Mouse (Mus musculus) thymus, postnatal 10 days (tissue): ENCODE results near the gene Phactr1.

Experiments
- DNase-seq, 2 experiments: peaks; one replicate each; pipeline ENCODE4 v3.0.0; 2021; ENCODE audit warnings: low spot score in 2 of 2

The Phactr1 gene

DNA sequence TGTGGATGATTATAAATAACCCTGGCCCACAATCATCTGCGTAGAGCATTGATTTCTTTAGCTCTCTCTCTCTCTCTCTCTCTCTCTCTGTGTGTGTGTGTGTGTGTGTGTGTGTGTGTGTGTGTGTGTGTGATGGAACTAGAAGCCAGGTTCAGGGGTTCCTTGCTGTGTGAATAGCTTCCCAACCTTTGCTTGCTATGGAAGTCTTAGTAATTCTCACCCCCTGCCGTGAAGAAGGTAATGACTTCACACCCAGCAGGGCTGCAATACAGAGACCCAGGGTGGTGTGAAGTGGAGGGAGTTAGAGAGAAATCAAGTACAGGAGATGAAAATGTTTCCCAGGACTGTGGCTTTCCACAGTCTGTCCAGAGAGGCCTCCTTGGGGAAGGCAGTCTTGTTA, 293.5 kb downstream of the Phactr1 start:
- DNase-seq, result no peak

DNA sequence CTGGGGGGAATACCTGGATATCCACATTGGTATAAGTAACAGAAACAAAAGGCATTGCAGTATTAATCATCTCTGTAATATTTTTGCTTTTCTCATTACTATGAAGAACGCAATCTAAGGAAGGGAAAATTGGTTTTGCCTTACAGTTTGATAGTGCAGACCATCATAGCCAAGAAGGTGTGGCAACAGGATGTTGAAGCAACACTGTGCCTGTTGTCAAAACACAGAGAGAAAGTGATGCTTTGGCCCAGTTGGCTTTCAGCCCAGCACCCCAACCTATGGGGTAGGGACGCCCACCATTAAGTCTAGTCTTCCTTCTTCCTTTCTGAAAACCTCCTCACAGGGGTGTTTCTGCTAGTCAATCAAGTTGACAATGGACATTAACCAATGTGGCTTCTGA, 294.1 kb downstream of the Phactr1 start:
- no peak for DNase-seq

DNA sequence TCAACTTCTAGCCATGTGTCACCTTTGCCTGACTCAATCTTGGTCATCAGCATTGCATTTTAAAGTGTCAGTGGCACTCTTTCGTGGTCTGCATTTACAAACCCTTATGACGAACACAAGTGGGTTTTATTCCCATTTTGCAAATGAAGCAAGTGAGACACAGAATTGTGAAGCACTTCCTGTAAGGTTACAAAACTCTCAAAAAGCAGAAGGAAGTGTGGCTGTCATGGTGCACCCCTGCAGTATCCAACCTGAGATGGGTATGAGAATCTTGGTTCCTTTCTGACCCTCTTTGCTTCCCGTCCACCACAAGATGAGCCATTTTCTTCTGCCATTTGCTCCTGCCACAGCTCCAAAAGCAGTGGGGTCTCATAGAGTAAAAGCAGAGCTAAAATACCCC, 295.7 kb downstream of the Phactr1 start:
- no peak for DNase-seq

DNA sequence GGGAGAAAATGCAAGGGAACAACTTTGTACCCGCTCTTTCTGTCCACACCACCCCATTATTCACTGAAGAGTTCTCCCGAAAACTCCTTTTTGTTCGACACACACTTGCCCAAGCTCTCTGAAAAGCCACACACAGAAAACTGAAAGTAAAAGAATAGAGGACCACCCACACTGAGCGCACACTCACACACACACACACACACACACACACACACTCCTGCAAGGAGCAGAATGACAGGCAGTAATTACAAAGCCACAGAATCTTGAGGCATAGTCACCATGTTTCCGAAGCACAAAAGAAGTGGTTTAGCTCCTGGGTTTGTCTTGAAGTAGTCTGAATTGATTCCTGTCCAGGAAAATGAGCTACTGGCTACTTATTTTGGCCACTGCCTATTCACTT, 296.5 kb downstream of the Phactr1 start:
- no peak for DNase-seq

DNA sequence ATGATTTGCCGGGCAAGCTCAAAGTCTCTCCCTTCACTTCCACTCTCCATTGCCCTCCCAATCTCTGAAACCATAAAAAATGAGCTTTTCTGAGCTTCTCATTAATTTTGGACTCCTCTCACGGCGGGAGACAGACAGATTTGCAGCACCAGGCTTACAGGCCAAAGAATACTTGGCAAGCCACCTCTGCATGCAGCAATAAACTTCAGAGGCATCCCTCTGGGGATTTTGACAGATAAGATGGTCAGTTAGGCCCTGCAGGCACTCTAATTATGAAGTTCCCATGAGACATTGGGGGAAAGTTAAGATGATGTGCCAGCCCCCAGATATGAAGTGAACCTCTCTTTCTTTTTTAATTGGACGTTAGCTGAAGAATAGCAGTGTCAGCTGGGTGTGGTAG, 300.2 kb downstream of the Phactr1 start:
- DNase-seq, result no peak

DNA sequence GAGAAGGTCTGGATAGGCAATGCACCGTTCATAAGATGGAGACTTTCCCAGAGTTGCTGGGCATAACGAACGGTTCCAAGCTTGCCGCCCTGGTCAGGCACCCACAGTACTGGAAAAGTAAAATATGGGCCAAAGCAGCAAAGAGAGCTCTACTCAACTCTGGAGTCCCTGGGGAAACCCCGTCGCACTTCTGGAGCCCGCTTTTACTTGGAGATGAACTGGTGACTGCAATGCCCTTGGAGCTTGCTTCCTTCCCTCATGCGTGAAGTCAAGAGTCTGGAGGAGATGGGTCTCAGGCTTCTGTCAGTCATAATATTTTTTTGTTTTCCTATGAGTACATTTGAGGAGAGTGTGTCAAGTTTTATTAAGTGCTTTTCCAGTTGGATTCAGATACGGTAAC, 302.2 kb downstream of the Phactr1 start:
- DNase-seq, result no peak

DNA sequence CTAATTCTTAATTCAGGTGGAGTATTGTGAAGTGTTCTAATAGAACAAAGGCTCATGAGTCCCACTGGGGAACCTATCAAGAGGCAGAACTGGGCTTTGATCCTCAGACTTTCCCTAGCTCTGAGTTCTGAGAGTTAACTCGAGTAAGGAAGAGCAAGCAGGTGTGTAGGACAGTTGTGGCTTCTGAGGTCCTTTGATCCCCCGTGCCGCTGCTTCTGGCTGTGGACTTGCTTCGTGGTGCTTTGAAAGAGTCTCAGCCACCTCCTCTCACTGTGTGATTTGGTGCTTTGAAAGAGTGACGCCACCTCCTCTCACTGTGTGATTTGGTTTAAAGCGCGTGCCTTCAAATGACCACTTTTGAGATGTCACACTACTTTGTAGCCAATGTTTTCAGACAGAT, 305.4 kb downstream of the Phactr1 start:
- peak; percentile 40 to 49 for DNase-seq

DNA sequence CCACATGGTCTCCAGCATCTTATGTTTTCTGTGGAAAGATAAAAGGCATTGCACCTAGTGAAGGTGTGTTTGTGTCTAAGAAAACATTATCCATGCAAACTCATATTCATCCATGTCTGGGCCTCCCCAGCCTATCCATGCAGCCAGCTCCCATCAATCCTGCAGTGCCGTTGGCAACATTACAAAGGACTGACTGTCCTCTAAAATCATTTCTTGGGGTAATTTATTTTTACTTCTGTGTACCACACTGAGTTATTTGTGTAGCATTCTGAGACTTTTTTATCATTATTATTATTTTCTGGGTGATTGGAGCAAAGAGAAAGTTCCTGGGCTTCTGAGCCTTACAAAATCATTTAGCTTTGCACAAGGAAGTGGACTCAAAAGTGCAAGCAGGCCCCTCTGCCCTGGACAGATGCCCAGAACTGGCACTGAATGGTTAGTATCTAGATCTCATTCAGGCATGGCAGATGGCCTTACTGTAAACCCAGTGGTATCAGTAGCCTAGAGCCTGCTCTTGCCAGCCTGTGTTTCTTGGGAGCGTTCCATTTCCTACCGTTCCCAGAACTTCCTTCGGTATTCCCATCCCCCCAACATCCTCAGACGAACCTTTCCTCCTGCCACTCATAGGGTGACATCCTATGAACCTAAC, 307.6 kb downstream of the Phactr1 start:
- DNase-seq, result no peak

DNA sequence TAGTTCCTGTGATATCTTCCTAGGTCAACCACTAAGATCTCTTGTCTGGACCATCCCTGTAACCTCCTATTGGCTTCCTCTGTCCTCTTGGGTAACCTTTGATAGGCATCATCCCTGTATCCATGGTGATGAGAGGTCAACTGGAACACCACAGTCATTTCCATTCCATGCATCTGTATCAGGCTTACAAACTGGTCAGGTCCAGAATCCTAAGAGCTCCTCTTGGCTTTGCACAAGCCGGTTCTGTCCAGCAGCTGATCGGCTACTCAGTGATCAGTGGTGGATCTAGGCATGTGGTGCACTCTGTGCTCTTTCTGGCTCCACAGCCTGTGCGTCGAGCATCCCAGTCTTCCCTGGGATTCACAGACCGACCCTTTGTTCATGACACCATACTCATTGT, 309.1 kb downstream of the Phactr1 start:
- DNase-seq, result no peak

DNA sequence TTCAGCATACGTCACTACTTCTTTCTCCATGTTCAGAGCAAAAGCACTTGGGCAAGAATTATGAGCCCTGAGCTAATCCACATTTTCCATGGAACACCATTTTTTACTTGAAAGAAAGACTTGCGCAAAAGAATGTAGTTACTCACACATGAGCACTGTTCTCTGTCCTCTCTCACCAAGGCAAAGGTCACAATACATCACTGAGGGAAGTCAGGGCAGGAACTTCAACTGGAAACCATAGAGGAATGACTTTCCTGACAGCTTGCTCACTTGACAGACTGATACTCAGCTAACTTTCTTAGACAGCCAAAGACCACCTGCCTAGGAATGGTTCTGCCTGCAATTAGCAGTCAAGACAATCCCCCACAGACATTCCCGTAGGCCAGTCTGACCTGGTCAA, 309.6 kb downstream of the Phactr1 start:
- no peak for DNase-seq

DNA sequence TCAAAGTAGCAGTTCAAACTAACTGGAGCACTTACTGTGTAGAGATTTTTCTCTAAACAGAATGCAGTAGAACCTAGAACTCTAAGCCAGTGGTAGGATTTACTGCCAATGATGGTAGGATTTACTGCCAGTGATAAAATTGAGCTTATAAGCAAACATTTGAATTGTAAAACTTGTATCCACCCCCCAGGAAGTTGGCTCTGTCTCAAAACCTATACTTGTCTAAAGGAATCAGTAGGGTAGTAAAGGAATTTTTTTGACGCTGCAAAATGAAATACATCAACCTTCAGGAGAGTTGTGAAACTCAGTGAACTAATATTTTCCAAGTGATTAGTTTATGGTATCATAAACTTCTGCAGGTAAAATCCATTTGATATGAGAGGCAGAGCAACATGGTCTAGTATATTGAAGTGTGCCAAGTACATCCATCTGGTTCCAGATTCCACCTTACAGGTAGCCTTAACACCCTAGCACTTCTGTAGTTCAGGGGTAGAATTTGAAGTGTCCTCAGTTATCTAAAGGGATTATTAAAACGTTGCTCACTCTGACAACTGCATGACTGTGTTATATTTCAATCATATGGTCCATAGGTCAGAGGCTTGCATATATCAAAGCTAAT, 310.2 kb downstream of the Phactr1 start:
- no peak for DNase-seq

DNA sequence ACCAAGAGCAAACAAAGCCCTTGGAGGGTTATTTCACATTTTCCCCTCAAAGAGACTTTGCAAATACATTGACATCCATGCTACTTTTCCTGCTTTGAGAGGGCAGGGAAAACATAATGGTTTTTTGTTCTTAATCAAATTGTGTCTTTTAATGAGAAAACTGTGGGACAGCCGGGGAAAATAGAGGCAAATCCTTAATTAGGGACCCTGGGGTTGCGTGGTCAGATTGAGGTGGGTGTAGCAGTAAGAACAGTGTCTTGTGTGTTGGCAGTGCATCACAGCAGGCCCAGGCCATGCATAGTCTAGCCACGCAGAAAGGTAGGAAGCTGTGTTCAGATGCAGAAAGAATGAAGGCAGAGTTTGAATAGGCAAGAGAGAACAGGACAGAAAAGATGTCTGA, 310.7 kb downstream of the Phactr1 start:
- no peak for DNase-seq

DNA sequence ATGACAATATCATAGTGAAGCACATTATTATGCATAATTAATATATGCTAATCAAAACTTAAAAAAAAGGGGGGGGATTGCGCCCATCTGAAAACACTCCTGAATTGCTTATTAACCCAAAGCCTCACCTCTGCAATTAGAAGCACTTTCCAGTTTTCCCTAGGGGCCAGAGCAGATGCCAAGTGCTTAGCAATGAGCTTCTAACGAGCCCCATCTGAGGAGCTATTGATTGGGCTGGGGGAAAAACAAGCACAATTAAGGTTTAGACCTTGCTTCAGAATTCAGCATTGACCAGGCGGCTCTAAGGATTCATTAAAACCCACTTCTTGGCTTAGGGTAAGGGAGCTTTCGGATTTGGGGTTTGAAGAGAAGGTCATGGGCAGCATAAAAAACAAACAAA, 311.9 kb downstream of the Phactr1 start:
- no peak for DNase-seq

DNA sequence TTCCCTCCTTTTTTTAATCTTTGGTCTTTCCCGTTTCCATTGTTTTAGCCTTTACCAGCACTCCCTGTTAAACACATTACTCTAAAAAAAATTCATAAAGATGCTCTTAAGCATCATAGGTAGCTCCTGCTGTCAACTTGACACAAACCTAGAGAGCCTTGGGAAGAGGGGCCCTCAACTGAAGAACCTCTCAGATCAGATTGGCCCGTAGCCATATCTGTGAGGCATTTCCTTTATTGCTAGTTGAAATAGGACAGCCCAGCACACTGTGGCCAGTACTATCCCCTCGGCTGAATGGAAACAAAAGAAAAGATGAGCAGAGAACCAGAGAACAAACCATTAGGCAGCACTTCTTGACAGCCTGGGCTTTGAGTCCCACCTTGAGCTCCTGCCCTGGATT, 313.9 kb downstream of the Phactr1 start:
- DNase-seq, result no peak

DNA sequence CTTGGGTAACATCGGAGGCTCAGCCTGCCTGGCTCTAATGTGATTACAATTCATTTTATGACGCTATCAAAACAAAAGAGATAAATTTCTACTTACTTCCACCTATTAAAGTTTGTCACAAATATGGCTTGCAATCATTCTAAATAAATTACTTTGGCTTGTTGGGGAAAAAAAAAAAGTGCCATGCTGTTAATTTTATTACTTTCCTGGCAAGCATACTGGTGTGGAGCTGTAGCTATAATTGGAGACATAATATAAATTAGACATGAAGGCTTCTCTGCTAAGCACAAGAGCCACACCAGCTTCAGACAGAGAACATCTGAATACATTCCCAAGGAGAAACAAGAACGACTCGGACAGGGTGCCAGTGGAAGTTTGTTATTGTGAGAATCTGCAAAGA, 315.8 kb downstream of the Phactr1 start:
- DNase-seq, result no peak

DNA sequence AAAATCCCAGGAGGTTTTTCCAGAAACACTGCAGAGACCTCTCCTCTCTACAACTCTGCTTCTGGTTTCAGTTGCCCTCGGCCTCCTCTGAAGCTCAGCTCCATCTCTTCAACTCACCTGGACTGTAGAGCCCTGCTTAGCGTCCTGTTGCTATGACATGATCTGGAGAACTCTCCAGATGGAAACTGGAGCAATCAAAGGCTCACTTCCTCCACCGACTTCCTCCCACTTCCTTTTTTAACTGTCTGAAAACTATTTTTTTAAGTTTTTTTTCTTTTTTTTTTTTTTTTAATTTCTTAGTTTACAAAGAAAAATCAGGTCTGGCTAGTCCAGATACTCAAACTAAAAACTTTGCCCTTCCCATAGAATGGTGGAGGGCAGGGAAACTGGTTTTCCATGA, 318.9 kb downstream of the Phactr1 start:
- DNase-seq, result no peak

DNA sequence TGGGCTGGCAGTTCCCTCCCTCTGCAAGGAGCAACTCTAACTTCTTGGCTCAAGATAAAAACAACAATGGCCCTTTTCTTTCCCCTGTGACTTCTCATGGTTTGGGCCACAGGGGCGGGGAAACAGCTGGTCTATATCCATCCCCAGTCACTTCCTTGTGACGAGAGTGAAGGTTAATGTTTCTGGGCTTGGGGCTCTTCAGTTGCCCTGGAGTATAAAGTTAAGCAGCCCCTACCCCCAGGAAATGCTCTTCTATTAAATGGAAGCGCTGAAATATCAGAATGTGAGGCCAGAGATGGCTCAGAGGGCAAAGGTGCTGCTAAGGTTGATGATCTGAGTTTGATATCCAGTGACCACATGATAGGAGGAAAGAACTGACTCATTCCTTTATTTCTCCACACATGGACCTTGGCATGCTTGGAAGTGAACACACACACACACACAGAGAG, 324.7 kb downstream of the Phactr1 start:
- no peak for DNase-seq

DNA sequence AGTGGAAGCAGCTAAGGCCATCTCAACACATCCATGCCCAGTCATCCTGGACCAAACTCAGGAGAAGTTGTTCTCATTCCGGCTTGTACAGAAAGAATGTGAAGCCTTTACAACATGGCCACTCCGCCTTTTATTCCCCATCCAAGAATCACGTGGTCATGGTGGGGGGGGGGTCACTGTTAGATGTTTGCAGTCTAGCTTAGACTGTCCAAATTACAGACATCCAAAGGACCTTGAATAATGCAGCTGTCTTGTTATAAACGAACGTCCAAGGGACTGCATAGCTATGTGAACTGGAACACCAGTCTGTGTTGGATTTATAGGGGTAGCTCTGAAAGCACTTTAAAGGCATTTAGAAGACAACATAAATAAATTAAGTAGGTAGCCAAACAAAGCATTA, 328.0 kb downstream of the Phactr1 start:
- DNase-seq, result no peak

DNA sequence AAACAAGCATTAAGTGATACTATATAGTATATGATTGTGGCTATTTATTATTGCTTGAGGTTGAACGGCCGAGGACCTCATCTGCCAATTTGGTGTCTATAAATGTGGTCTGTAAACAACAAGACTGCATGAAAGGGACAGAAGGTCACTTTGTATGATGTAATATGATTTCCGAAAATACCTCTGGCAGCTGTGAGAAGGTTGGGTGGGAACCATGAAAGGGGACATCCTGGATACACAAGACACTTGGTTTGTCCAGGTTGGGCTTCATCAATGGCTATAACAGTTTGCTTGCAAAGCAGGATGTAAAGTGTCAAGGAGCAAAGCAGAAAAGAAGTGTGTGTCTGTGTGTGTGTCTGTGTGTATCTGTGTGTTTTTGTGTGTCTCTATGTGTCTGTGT, 329.2 kb downstream of the Phactr1 start:
- no peak for DNase-seq

DNA sequence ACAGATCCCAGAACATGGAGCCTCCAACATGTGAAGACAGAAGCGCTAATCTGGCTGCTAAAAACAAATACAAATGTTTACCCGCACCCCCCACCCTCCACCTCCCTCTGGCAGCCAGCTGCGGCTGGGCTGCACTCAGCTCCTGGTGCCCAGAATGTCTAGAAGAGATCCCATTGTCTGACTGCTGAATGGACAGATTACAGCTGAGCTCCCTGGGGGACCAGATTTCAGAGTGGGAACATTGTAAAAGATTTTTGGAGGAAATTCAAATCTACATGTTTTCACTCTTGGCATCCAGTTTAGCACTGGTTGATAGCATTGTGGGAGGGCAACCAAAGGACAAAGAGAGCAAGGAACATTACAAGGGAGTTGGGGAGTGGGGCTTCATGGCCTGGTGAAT, 331.1 kb downstream of the Phactr1 start:
- no peak for DNase-seq

DNA sequence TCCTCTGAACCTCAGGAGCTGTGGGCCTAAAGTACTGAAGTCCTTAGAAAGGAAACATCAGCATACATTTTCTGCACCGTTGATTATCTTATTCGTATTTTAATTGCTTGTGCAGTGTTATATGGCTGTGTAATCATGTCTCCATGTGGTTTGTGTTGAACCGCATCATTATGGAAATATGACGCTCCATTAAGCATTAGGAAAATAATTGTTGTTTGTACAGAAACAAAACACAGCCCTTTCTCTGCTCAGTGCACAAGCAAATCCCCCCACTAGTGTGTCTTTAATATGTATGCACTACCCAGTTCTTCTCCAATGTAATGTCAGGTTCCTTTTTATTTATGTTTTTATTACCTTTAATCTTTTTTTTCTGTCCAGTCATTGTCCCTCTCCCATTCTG, 333.6 kb downstream of the Phactr1 start:
- DNase-seq, result no peak

DNA sequence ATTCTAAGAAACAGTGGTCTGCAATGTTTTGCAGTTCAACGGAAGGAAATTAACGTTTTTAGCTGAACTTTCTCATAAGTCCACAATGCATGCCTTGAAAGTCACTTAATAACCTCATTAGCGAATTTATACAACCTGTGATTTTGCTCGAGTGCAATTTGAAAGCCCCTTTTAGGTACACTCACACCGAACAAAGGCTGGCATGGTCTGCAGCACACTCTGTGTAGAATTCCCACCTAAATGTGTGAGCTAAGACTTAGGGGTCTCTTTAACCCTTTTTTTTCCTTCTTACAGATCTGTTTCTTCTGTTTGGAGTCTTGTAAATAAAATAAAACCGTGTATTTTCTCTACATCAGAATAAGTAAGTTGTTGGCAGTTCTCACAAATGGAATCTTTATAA, 335.3 kb downstream of the Phactr1 start:
- DNase-seq, result no peak

DNA sequence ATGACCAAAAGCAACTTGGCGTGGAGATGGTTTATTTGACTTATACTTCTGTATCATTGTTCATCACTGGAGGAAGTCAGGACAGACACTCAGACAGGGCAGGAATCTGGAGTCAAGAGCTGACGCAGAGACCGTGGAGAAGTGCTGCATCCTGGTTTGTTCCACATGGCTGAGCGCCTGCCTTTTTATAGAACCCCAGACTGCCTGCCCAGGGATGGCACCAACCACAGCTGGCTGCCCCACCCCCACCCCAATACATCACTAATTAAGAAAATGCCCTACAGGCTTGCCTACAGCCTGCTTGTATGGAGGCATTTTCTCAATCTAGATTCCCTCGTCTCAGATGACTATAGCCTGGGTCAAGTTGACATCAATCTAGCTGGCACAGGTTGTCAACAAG, 338.4 kb downstream of the Phactr1 start:
- DNase-seq, result no peak

DNA sequence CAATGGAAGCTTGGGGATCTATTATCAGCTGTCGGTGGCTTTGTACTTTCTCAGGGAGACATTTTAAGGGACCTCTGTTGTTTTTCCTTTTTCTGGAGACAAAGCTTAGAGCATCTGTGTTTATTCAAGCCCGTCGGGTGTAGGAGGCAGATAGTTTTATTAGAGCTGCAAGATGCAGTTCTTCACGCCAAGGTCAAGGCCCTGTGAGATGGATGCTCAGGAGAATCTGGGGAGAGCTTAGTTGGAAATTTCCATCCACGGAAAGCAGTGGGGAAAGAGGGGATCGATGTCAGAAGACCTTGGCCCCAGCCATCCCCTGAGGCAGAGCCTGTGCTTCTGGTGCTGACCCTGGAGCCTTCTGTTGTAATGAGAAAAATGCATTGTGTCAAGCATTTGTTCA, 340.6 kb downstream of the Phactr1 start:
- no peak for DNase-seq
